Mouse (Mus musculus) lung, adult 2 months (tissue): ENCODE results near the gene Sypl. TPM values are rescaled to one million over a fixed set of nuclear protein-coding genes. Genes with fewer than 3 reads are reported as not detected.

Experiments used
- DNase-seq: peaks from one replicate; pipeline ENCODE4 v3.0.0; 2022
- H3K4me1 ChIP-seq: fragments of 200-500 bp; 2 replicates; pipeline ENCODE4 v1.6.1; 2011; ENCODE audit warnings: low read length; ENCODE audit not compliant: control insufficient read depth, insufficient read depth
- H3K4me3 ChIP-seq: fragments of 200-500 bp; replicated peaks from 2 replicates; pipeline ENCODE3; 2011; ENCODE audit warnings: low read depth, mild to moderate bottlenecking, control low read depth, low read length; ENCODE audit errors: extremely low read depth
- CTCF ChIP-seq: fragments of 200-500 bp; IDR thresholded peaks from 2 replicates; pipeline ENCODE4 v1.5.1; 2011; ENCODE audit warnings: mild to moderate bottlenecking, low read length, control low read depth; ENCODE audit not compliant: insufficient read depth
- POLR2A ChIP-seq: fragments of 200-500 bp; IDR thresholded peaks from 2 replicates; pipeline ENCODE4 v1.6.1; 2011; ENCODE audit warnings: low read depth, mild to moderate bottlenecking, control low read depth, low read length, borderline replicate concordance; ENCODE audit errors: extremely low read depth
- WGBS: fragments of 180-500 bp; shearing (Covaris S2); methylation state at CpG from one replicate; pipeline ENCODE4 v1.1.7; 2018; 5-methylcytosine and 5-hydroxymethylcytosine counted together
- polyA plus RNA-seq: library from polyadenylated mRNA; depleted of rRNA; stranded (reverse); fragments of >200 nt; gene quantifications from 2 replicates; pipeline ENCODE4 v1.2.3, GENCODE M21; 2012

Gene Sypl
- polyA plus RNA-seq, 1 experiment = 121 TPM

DNA sequence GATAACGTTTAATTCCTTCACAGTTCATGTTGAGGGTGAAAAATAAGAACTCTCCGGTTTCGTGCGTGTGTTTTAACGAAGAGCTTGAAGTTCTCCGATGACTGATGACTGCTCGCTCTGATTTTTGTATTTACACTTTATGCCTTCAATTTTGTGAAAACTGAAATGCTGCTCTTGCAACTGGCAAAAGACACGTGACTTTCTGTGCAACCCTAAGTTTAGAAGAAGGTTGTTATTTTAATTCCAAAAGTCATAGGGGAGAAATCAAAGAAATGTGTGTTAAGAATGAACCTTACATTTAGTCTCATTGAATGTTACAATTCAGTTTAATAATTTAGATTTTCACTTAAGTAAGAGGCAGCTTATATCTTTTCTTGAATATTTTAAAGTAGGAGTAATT is 1.3 kb downstream of the Sypl start:
- H3K4me1 ChIP-seq = peaks cover 7% of the 10 kb centered on the region
- H3K4me3 ChIP-seq = peak overlapping the region; percentile 99
- no peak for DNase-seq
- 2% methylated on average over 8 of the region's 8 CpGs for WGBS
- TF ChIP-seq POLR2A (no peak), CTCF (no peak)

DNA sequence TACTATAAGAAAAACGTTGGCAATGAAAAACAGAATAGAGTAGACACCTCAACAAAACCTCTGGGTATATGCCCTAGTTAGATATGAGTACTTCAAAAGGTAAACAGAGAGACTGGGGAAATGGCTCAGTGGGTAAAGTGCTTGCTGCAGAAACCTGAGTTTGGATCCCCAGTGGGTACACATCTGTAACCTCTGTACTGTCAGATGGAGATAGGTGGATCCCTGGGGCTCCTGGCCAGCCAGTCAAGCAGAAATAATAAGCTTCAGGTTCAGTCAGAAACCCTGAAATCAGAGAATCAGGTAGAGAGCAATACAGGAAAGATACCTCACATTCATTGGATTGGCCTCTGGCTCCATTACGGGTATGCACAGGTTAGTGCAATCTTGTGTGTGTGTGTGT is 3.5 kb downstream of the Sypl start:
- no peak overlapping the region for H3K4me3 ChIP-seq
- DNase-seq = no peak
- TF ChIP-seq CTCF = no peak
- no peak for TF ChIP-seq POLR2A
- 34% methylated on average over 2 of the region's 2 CpGs for WGBS
- peaks cover 22% of the 10 kb centered on the region for H3K4me1 ChIP-seq

- no peak for DNase-seq
- H3K4me3 ChIP-seq = no peak overlapping the region
- TF ChIP-seq CTCF (no peak), POLR2A (no peak)
- H3K4me1 ChIP-seq = peaks cover 32% of the 10 kb centered on the region
These were observed 8.4 kb downstream of the Sypl start for GRCm38 (mm10) chr12:32962132-32962531.

DNA sequence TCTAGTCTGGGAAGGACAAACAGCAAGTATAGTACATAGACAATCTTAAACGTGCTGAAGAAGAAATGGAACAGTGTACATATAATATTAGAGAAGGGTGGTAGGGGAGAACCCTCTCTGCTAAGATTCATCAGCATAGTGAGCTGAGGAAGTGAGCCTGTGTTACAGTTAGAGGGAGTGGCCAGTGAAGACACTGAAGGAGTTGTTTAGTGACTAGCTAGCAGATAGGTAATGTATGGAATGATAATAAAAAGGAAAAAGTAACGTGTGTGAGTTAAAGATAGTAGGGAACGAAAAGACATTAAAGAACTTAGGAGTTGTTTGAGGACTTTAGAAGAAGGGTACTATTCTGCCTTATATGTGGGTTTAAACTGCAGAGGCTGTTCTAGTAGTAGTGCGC is 10.2 kb downstream of the Sypl start:
- Histone ChIP-seq H3K4me3 (no peak overlapping the region), H3K4me1 (peaks cover 32% of the 10 kb centered on the region)
- WGBS = 65% methylated on average over 4 of the region's 4 CpGs
- TF ChIP-seq CTCF (no peak), POLR2A (no peak)
- no peak for DNase-seq

DNA sequence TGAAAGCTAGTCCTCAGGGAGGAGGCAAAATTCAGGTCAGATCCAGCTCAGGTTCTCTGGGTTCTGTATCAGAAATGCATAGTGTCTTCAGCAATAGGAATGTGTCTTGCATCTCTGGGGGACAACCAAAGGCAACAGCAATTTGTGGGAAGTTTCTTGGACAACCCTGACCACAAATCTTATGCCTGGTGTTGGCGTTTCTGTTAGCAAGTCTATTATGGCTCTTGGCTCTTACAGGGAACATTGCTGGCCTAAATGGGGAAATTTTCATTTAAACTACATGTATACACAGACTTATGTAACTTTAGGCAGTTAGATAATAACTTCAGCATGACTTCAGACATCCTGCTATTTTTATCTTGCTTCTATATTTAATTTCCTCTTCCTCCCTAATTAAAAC is 18.6 kb downstream of the Sypl start:
- Histone ChIP-seq H3K4me3 (no peak overlapping the region), H3K4me1 (peaks cover 2% of the 10 kb centered on the region)
- TF ChIP-seq CTCF (no peak), POLR2A (no peak)
- WGBS = 78% methylated on average over 1 of the region's 1 CpGs
- DNase-seq = no peak

GRCm38 (mm10) chr12:32974893-32975292 is 21.2 kb downstream of the Sypl start:
- TF ChIP-seq POLR2A (no peak), CTCF (no peak)
- H3K4me3 ChIP-seq = no peak overlapping the region
- no peak for DNase-seq
- peaks cover 2% of the 10 kb centered on the region for H3K4me1 ChIP-seq

DNA sequence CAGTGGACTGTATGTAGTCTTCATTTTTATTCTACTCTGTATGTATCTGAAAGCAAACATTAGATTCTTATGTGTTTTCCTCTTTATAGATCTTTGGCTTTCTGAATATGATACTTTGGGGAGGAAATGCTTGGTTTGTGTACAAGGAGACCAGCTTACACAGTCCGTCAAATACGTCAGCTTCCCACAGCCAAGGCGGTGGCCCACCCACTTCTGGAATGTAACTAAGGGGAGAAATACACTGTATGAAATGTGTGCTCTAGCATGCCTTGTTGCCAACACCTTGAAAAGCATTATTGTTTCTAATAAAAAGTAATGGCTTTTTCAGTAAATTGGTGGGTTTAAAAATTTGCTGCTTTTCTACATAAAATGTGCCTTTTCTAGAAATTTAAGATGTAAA is 21.8 kb downstream of the Sypl start:
- DNase-seq = no peak
- Histone ChIP-seq H3K4me1 (peaks cover 2% of the 10 kb centered on the region), H3K4me3 (no peak overlapping the region)
- TF ChIP-seq POLR2A = no peak
- TF ChIP-seq CTCF = no peak
- WGBS = 31% methylated on average over 3 of the region's 3 CpGs

- TF ChIP-seq CTCF = no peak
- Histone ChIP-seq H3K4me1 (no peaks in the 10 kb centered on the region), H3K4me3 (no peak overlapping the region)
- no peak for DNase-seq
- 100% methylated on average over 1 of the region's 1 CpGs for WGBS
These were observed 28.9 kb downstream of the Sypl start for GRCm38 (mm10) chr12:32982631-32983030.

- H3K4me3 ChIP-seq = no peak overlapping the region
- WGBS = 82% methylated on average over 1 of the region's 1 CpGs
- H3K4me1 ChIP-seq = no peaks in the 10 kb centered on the region
- no peak for TF ChIP-seq POLR2A
- no peak for TF ChIP-seq CTCF
- DNase-seq = no peak
These were observed 29.4 kb downstream of the Sypl start for GRCm38 (mm10) chr12:32983081-32983480.

DNA sequence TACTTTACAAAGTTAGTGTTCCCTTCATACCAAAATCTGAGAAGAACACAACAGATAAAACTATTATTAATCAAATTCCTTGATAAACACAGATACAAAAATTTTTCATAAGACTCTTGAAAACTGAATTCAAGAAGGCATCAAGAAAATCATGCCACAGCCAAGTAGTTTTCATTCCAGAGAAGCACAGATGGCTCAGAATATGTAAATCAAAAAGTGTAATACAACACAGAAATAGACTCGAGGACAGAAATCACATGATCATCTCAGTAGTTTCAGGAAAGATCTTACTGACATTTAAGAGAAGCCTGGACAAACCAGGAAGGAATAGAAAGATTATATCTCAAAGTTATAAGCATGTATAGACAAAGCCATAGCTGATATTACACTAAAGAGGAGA is 32.6 kb downstream of the Sypl start:
- H3K4me3 ChIP-seq = no peak overlapping the region
- no peaks in the 10 kb centered on the region for H3K4me1 ChIP-seq
- 36% methylated on average over 1 of the region's 1 CpGs for WGBS
- no peak for DNase-seq
- TF ChIP-seq POLR2A = no peak
- no peak for TF ChIP-seq CTCF

DNA sequence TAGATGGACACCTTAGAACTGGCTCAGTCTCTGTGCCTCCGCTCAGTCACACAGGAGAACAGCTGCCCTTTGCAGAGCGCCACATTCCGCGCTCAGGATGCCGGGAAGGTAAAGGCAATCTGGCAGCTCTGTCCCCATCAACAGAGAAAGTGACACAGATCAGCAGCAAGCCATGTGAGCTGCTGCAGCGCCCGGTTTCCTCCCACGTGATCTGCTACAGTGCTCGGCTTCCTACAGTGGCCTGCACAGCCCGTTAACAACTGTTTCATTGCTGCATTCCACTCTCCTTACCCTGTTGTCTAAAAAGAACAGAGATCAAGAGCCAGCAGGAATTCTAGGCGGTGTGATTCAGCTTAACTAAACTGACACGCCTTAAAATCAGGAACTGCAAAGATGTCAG is 36.0 kb downstream of the Sypl start:
- Histone ChIP-seq H3K4me1 (peaks cover 3% of the 10 kb centered on the region; the same call in 1 of the 2 replicates), H3K4me3 (no peak overlapping the region)
- DNase-seq = no peak
- WGBS = 51% methylated on average over 12 of the region's 12 CpGs
- TF ChIP-seq POLR2A (no peak), CTCF (no peak)
